Mouse (Mus musculus) CH12.LX (cell line): ENCODE data around the gene Pbp2. TPM values are rescaled to one million over a fixed set of nuclear protein-coding genes. Genes with fewer than 3 reads are reported as not detected.

Experiments used
- DNase-seq: peaks from one replicate; pipeline ENCODE4 v3.0.0-alpha.2; 2013; ENCODE audit errors: extremely low read depth
- H3K27ac ChIP-seq: 2 replicates; pipeline ENCODE4 v1.5.1; 2012; ENCODE audit warnings: low read depth, mild to moderate bottlenecking, control low read depth, moderate library complexity; ENCODE audit not compliant: insufficient read depth
- H3K27me3 ChIP-seq: replicated peaks from 2 replicates; pipeline ENCODE3; 2012; ENCODE audit warnings: inconsistent platforms
- H3K36me3 ChIP-seq, 2 experiments: replicated peaks in 1 of 2; 2 replicates each; pipeline versions ENCODE3 to v1.6.1; 2012; ENCODE audit warnings: inconsistent platforms in 1 of 2, low read length in 1 of 2, mild to moderate bottlenecking in 1 of 2, mixed read lengths in 1 of 2, moderate library complexity in 1 of 2; ENCODE audit not compliant: control insufficient read depth in 1 of 2, insufficient read depth in 1 of 2
- H3K4me1 ChIP-seq, 2 experiments: 2 replicates each; pipeline ENCODE4 v1.6.1; 2012; ENCODE audit warnings: inconsistent platforms in 1 of 2, moderate library complexity in 1 of 2; ENCODE audit not compliant: insufficient read depth in 2 of 2, control insufficient read depth in 1 of 2
- H3K4me2 ChIP-seq: 2 replicates; pipeline ENCODE4 v1.6.1; 2012; ENCODE audit warnings: low read depth, mild to moderate bottlenecking, control low read depth; ENCODE audit not compliant: poor library complexity, insufficient read depth, severe bottlenecking
- H3K4me3 ChIP-seq, 3 experiments: fragments of 150-350 bp in 1 of 3; sonication (generic) in 1 of 3; replicated peaks in 1 of 3; 2 replicates each; pipeline versions ENCODE3 to v1.5.1; 2011 to 2012; ENCODE audit warnings: low read depth in 2 of 3, low read length in 2 of 3, mild to moderate bottlenecking in 2 of 3, moderate library complexity in 2 of 3, control low read depth in 1 of 3, improper control_type of control experiment in 1 of 3, inconsistent platforms in 1 of 3, mixed read lengths in 1 of 3; ENCODE audit not compliant: poor library complexity in 1 of 3
- H3K79me2 ChIP-seq: replicated peaks from 2 replicates; pipeline ENCODE4 v1.6.1; 2012; ENCODE audit warnings: mild to moderate bottlenecking, moderate library complexity; ENCODE audit not compliant: control insufficient read depth, poor library complexity, insufficient read depth, severe bottlenecking; ENCODE audit errors: extremely low read depth
- H3K9ac ChIP-seq: 2 replicates; pipeline ENCODE4 v1.6.1; 2012; ENCODE audit warnings: low read depth, mild to moderate bottlenecking, control low read depth, moderate library complexity; ENCODE audit not compliant: insufficient read depth
- H3K9me3 ChIP-seq: replicated peaks from 2 replicates; pipeline ENCODE3; 2012; ENCODE audit warnings: low read length, inconsistent platforms, mixed read lengths
- BHLHE40 ChIP-seq: IDR thresholded peaks from 2 replicates; pipeline ENCODE4 v1.6.1; 2011; ENCODE audit warnings: mild to moderate bottlenecking, low read depth, low read length, improper control_type of control experiment
- ETS1 ChIP-seq: conservative IDR thresholded peaks from 2 replicates; pipeline ENCODE4 v1.6.1; 2012; ENCODE audit warnings: low read depth, mild to moderate bottlenecking, inconsistent platforms, low read length, improper control_type of control experiment, moderate library complexity
- HCFC1 ChIP-seq: IDR thresholded peaks from 2 replicates; pipeline ENCODE4 v1.6.1; 2012; ENCODE audit warnings: low read depth, mild to moderate bottlenecking, inconsistent platforms, low read length, improper control_type of control experiment
- JUN ChIP-seq: IDR thresholded peaks from 2 replicates; pipeline ENCODE4 v1.6.1; 2011; ENCODE audit warnings: low read depth, mild to moderate bottlenecking, low read length, improper control_type of control experiment, moderate library complexity; ENCODE audit not compliant: insufficient read depth
- KAT2A ChIP-seq: IDR thresholded peaks from 2 replicates; pipeline ENCODE4 v1.6.1; 2012; ENCODE audit warnings: low read length, improper control_type of control experiment, inconsistent platforms; ENCODE audit not compliant: insufficient replicate concordance
- MAX ChIP-seq: IDR thresholded peaks from 2 replicates; pipeline ENCODE4 v1.6.1; 2011; ENCODE audit warnings: low read length, improper control_type of control experiment
- MEF2A ChIP-seq: IDR thresholded peaks from 2 replicates; pipeline ENCODE4 v1.6.1; 2014; ENCODE audit warnings: low read depth, mild to moderate bottlenecking, inconsistent platforms, low read length, improper control_type of control experiment, borderline replicate concordance
- NELFE ChIP-seq: IDR thresholded peaks from 2 replicates; pipeline ENCODE4 v1.6.1; 2011; ENCODE audit warnings: low read depth, low read length, improper control_type of control experiment
- NRF1 ChIP-seq: IDR thresholded peaks from 2 replicates; pipeline ENCODE4 v1.6.1; 2014; ENCODE audit warnings: low read depth, mild to moderate bottlenecking, inconsistent platforms, low read length, improper control_type of control experiment, moderate library complexity
- PAX5 ChIP-seq: IDR thresholded peaks from 2 replicates; pipeline ENCODE4 v1.6.1; 2012; ENCODE audit warnings: low read length, inconsistent platforms, mixed read lengths
- POLR2A ChIP-seq: IDR thresholded peaks from 2 replicates; pipeline ENCODE4 v1.6.1; 2011; ENCODE audit warnings: low read depth, mild to moderate bottlenecking, improper control_type of control experiment, low read length
- RCOR1 ChIP-seq: conservative IDR thresholded peaks from 2 replicates; pipeline ENCODE4 v1.6.1; 2012; ENCODE audit warnings: low read depth, mild to moderate bottlenecking, inconsistent platforms, low read length, improper control_type of control experiment
- SMC3 ChIP-seq: IDR thresholded peaks from 2 replicates; pipeline ENCODE4 v1.6.1; 2011; ENCODE audit warnings: low read depth, low read length, improper control_type of control experiment
- TBP ChIP-seq: conservative IDR thresholded peaks from 2 replicates; pipeline ENCODE4 v1.6.1; 2011; ENCODE audit warnings: low read depth, low read length, improper control_type of control experiment
- UBTF ChIP-seq: IDR thresholded peaks from 2 replicates; pipeline ENCODE4 v1.6.1; 2012; ENCODE audit warnings: low read depth, mild to moderate bottlenecking, inconsistent platforms, low read length, improper control_type of control experiment, moderate library complexity
- USF2 ChIP-seq: conservative IDR thresholded peaks from 2 replicates; pipeline ENCODE4 v1.6.1; 2011; ENCODE audit warnings: low read depth, low read length, improper control_type of control experiment
- ZC3H11A ChIP-seq: IDR thresholded peaks from 2 replicates; pipeline ENCODE4 v1.6.1; 2012; ENCODE audit warnings: low read depth, mild to moderate bottlenecking, inconsistent platforms, low read length, improper control_type of control experiment
- ZKSCAN1 ChIP-seq: IDR thresholded peaks from 2 replicates; pipeline ENCODE4 v1.6.1; 2012; ENCODE audit warnings: low read depth, inconsistent platforms, low read length, improper control_type of control experiment, borderline replicate concordance
- ZMIZ1 ChIP-seq: IDR thresholded peaks from 2 replicates; pipeline ENCODE4 v1.6.1; 2012; ENCODE audit warnings: low read depth, mild to moderate bottlenecking, inconsistent platforms, low read length, improper control_type of control experiment
- dilution Hi-C: fragments of 300-500 bp; cut with MboI; formaldehyde crosslinking; loops from 2 replicates; pipeline ENCODE4 v1.14.3; 2020; ENCODE audit warnings: low sequenced_read_pairs; ENCODE audit not compliant: extremely low pct_unique_long_range_greater_than_20kb, extremely low pct_ligation_motif_present
- in situ Hi-C: fragments of 300-500 bp; cut with MboI; formaldehyde crosslinking; loops from 3 replicates; pipeline ENCODE4 v1.14.3; 2019; ENCODE audit warnings: low sequenced_read_pairs, low pct_ligation_motif_present, low pct_unique_long_range_greater_than_20kb, mixed read lengths
- polyA plus RNA-seq: library from polyadenylated mRNA; unstranded; fragments of >175 nt; gene quantifications from 2 replicates; pipeline ENCODE4 v1.2.1, GENCODE M21; 2012; ENCODE audit warnings: low read depth; ENCODE audit not compliant: insufficient read length
- total RNA-seq, 2 experiments: library from RNA; depleted of rRNA; stranded (reverse); fragments of 300-350 nt in 1 of 2; fragments of >200 nt in 1 of 2; gene quantifications; 2 replicates each; pipeline ENCODE4 v1.2.3; 2012 to 2014

The Pbp2 gene
- total and polyA plus RNA-seq, 3 experiments: not detected

GRCm38 (mm10) chr6:135269626-135270025, 40.6 kb downstream of the Pbp2 start:
- Histone ChIP-seq H3K4me2 (no peak overlapping the region), H3K79me2 (no peaks in the 10 kb centered on the region), H3K4me3 (no peak overlapping the region), H3K9ac (no peak overlapping the region), H3K9me3 (no peaks in the 10 kb centered on the region), H3K4me1 (peaks cover 0 to 13% of the 10 kb centered on the region in 2 experiments; a peak in 2 of 4 replicates), H3K27ac (no peak overlapping the region), H3K36me3 (no peaks in the 10 kb centered on the region), H3K27me3 (no peaks in the 10 kb centered on the region)
- no peak for DNase-seq
- TF ChIP-seq POLR2A (no peak), TBP (no peak), JUN (no peak), MEF2A (no peak), SMC3 (no peak), KAT2A (no peak), MAX (no peak), RCOR1 (no peak), BHLHE40 (no peak), ZC3H11A (no peak), ZKSCAN1 (no peak), HCFC1 (no peak), PAX5 (no peak), NELFE (no peak), NRF1 (no peak), ZMIZ1 (no peak), USF2 (no peak)
- in situ Hi-C loops (no loop called here), dilution Hi-C loops (no loop called here)

- H3K9me3 ChIP-seq: peaks cover 5% of the 10 kb centered on the region
- H3K9ac ChIP-seq: no peak overlapping the region
- no peak overlapping the region for H3K27ac ChIP-seq
- no peak overlapping the region for H3K4me2 ChIP-seq
- H3K27me3 ChIP-seq: no peaks in the 10 kb centered on the region
- dilution Hi-C loops (no loop called here), in situ Hi-C loops (no loop called here)
- DNase-seq: no peak
- H3K36me3 ChIP-seq: no peaks in the 10 kb centered on the region
- no peaks in the 10 kb centered on the region for H3K79me2 ChIP-seq
- no peak overlapping the region for H3K4me3 ChIP-seq
- TF ChIP-seq ZC3H11A (no peak), ETS1 (no peak), JUN (no peak), UBTF (no peak), RCOR1 (no peak)
- H3K4me1 ChIP-seq: peaks cover 0 to 13% of the 10 kb centered on the region in 2 experiments; a peak in 2 of 4 replicates
Measured at GRCm38 (mm10) chr6:135268392-135268791, 41.8 kb downstream of the Pbp2 start.
